Mouse (Mus musculus) testis, postnatal 10 days (tissue): Measurements from ENCODE around the gene Ubr4.
A peak's percentile ranks its signal among the peaks of the same experiment; 100 is the strongest.

Experiments used
- DNase-seq: peaks from one replicate; pipeline ENCODE4 v3.0.0; 2021; ENCODE audit warnings: low spot score

The Ubr4 gene

DNA sequence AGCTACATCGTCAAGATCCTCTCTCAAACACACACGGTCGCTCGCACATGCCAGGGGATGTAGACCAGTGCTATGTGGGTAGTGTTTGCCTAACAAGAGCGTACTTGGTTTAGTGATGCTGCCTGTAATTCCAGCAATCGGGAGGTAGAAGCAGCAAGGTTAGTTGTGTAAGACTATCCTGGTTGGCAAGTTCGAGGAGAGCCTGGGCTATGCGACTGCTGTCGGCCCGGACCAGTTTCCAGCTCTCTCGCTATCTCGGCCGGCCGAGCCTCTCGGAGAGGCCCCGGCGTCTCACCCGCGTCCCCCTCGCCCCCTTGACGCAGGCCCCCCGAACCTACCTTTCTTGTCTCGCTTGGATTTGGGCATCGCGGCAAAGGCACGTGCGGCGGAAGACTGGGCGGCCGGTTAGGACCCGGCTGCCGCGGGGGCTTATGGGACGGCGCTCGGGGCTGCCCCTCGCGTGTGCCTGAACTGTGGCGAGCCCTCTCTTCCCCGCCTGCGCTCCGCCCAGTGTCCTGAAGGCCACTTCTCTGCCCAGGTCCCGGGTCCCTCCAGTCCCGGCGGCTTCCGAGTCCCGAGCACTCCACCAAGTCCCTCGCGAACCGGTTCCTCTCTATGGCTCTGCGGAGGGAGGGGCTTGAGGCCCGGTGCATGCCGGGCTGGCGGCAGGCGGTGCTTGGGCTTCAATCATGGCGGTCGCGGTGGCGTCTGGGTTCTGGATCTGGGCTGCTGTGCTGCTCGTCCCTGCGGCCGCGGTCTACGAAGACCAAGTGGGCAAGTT, at the start of gene Ubr4, which contains the start of the genes Mrto4 and Emc1:
TSS of gene Ubr4 (plus strand) at position 679 of the 781 bp plus-strand sequence.
TSS of gene Mrto4 (minus strand) at position 646 of the 781 bp plus-strand sequence.
TSS of gene Emc1 (plus strand) at position 657 of the 781 bp plus-strand sequence.
- peak; percentile 89 for DNase-seq

DNA sequence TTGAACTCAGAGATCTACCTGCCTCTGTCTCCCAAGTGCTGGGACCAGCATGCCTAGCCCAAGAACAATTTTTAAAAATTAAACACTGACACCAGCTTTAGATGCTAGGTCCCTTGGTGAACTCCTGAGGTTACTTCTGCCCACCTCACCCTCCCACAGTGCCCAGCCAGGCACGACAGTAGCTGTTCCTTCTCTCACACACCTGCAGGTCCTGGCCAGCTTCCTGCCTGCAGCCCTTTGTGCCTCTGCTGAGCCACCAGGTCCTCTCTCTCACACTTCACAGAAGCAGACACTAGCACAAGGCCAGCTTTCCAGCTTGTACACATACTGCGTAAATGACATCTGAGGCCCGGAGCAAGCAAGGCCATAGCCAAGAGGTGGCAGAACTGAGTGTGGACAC, 46.9 kb upstream of the Ubr4 start:
- DNase-seq = no peak

GRCm38 (mm10) chr4:139307916-139308315, 44.5 kb upstream of the Ubr4 start:
- DNase-seq = no peak

DNA sequence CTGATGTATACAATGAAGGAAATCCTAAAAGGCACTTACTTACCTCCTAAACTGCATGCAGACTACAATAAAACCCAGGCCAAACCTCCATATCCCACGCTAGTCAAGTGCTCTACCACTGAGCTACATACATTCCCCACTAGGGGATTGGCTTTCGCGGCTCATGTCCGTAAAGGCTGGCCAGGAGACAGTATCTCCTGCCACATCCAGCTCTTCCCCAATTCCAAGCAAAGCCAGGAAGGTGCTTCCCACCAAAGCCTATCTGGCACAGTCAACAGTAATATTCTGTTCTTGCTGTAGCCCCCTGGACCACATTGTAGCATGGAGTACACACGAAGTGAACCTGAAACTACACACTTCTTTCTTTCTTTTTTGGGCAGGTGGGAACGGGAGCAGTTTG, 42.8 kb upstream of the Ubr4 start:
- DNase-seq = no peak

DNA sequence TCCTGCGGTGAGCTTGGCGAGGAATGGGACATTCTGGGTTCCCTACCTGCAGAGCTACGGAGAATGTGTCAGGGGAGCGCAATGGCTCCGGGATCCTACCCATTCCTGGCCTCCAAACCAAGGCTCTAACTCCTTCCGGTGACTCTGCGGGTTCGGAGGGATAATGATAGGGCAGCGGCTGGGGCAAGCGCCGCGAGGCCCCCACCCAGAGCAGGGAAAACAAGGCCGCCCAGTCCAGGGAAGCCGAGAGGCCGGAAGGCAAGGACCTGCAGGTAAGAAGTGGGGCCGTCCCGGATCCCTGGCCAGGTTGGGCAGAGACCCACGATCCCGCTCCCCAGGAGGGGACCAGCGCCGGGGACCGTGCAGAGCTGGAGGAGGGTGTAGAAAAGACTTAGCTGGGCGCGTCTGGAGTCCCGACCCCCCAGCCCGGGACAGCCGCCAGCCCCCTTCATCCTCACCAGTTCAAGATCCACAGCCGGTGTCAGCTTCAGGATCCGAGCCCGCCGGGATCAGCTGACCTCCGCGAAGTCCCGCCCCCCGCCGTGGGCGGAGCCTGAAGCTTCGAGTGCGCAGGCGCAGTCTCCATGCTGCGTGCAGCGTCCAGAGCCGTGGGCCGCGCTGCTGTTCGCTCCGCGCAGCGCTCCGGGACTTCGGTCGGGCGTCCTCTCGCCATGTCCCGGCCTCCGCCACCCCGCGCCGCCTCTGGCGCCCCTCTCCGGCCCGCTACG, 42.1 kb upstream of the Ubr4 start, which contains the start of the genes Pqlc2 and Akr7a5:
TSS of gene Pqlc2 (minus strand) at position 538 of the 728 bp plus-strand sequence.
TSS of gene Akr7a5 (plus strand) at position 574 of the 728 bp plus-strand sequence.
- DNase-seq = peak; percentile 100

GRCm38 (mm10) chr4:139310899-139311701, 41.3 kb upstream of the Ubr4 start:
- DNase-seq = no peak

GRCm38 (mm10) chr4:139311707-139312106, 40.7 kb upstream of the Ubr4 start:
- no peak for DNase-seq

- peak; percentile 73 for DNase-seq
Observed at GRCm38 (mm10) chr4:139312632-139313031, 39.8 kb upstream of the Ubr4 start.

GRCm38 (mm10) chr4:139318449-139318848, 34.0 kb upstream of the Ubr4 start:
- DNase-seq = no peak

- no peak for DNase-seq
Observed at GRCm38 (mm10) chr4:139319740-139320139, 32.7 kb upstream of the Ubr4 start.

GRCm38 (mm10) chr4:139330605-139331004, 21.8 kb upstream of the Ubr4 start:
- DNase-seq = peak; percentile 93

GRCm38 (mm10) chr4:139334631-139335295, 17.6 kb upstream of the Ubr4 start:
- DNase-seq = no peak

DNA sequence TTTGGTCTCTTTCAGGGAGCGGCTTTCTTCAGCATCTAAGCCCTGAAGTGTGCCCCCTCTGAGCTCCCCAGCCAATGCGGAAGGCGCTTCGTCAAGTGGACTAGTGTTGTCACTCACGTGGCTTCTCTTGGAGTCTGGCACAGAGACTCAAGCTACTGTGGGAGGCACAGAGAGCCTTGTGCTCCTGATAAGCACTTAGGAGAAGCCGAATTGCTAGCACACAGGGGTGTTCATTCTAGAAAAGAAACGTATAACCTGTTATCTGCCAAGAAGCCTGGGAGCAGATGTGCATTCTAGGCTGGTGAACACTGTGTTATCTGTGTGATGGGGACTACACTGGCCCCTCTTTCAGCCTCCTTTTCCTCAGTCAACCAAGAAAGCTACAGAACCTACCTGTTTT, 16.9 kb upstream of the Ubr4 start:
- DNase-seq = no peak

DNA sequence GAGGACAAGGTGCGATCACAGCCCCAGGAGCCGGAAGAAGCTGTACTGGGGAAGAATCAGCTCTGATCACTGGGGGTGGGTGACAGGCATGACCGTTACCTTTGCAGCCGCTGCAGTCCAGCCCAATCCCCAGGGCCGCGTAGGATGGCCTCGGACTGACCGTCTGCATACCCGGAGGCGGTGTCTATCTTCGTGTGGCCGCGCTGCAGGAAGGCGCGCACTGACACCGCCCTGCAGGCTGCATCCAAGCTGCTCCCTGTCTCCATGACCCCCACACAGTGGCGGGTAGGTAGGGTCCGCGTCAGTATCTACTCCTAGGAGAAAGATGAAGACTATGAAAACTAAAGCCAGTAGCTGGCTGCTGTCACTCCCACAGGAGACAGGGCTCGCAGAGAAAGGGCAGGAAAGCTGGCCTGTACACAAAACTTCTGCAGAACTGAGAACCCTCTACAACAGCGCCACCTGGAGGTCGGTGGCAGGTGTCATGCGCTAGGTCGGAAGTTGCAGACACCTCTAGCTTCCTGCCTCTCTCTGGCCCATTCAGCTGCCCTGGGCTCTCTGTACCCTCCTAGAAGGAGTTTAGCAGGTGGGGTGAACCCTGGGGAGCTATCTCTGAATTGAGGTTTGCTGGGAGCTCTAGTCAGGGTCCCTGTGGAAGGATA, 15.5 kb upstream of the Ubr4 start:
- peak; percentile 96 for DNase-seq

GRCm38 (mm10) chr4:139338145-139338544, 14.3 kb upstream of the Ubr4 start:
- no peak for DNase-seq

- no peak for DNase-seq
Observed at GRCm38 (mm10) chr4:139340835-139341234, 11.6 kb upstream of the Ubr4 start.

GRCm38 (mm10) chr4:139341556-139342233, 10.7 kb upstream of the Ubr4 start:
- peak; percentile 86 for DNase-seq

DNA sequence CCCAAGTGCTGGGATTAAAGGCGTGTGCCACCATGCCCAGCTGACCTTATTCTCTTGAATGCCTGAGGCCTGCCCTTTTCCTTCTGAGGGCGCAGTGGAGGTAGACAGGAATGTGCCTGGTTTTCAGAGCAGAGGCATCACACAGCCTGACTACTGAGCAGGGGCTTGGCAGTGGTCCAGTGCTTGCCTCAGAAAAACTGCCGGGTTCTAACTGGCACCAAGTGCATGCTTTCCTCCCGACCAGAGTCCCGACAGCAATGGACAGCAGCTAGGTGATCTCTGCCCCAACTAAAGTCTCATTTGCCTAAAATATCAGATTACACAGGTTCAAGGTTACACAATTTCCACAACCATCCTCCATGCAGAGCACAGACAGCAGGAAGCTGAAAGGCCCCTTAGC, 8.7 kb upstream of the Ubr4 start:
- peak; percentile 66 for DNase-seq

DNA sequence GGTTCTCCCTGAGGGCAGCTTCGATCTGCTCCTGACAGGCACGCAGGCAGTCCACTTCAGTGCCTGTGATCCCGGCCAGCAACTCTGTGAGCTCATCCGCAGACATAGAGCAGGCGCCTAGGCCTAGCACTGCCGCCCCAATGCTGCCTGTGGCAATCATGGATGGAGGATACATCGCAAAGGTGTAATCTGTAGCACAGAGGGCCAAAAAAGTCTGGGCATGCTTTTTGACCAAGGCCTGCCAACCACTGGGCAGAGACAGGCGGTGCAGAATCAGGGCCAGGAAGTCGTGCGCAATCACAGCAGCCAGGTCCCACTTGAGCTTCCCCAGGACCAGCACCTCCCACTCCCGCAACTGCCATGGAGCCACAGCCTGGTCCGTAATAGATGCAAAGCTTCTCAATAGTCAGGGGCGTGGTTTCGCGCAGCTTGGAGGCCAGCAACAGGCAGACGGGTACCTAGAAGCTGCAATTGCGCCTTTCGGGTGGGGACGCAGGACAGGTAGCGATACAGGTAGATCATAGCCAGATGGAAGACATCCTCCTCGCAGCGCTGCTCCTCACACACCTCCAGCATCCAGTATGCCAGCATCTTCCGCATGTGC, 6.9 kb upstream of the Ubr4 start:
- no peak for DNase-seq

DNA sequence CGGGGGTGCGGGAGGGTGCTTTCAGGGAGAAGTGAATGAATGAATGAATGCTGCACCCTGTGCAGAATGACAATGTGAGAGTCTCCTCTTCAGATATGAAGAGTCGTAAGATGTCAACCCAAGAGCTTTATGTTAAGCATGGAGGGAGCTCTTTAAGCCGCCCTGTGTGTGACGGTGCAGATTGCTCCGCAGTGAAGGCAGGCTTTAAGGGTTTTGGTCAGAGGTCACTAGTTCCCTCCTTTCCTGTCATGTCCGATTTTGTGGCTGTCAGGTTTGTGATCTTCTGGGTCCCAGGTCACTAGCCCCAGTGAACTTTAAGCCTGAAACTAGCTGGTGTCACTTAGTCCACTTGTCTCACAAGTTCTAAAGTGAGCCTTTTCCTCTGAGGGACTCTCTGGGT, 423 bp downstream of the Ubr4 start:
- DNase-seq = no peak
